Mouse (Mus musculus) limb, embryonic 15.5 days (tissue): ENCODE measurements around the gene Spaca1. TPM values are rescaled to one million over a fixed set of nuclear protein-coding genes. Genes with fewer than 3 reads are reported as not detected.

Experiments
- polyA plus RNA-seq: library from polyadenylated mRNA; unstranded; fragments of >200 nt; fragmentation: Nextera tagmentation; extraction: Ambion mirVana; gene quantifications from 2 replicates; pipeline ENCODE4 v1.2.1, GENCODE M21; 2015

The Spaca1 gene
- polyA plus RNA-seq, 1 experiment from 2014 or later, result 2.8 TPM

Other genes starting within 250 kb of the Spaca1 start
- 2.0 and 2.4 TPM in 2 replicates for gene Cnr1, start 125.6 kb downstream of the Spaca1 start, polyA plus RNA-seq